Mouse (Mus musculus) C2C12 (cell line): ENCODE data around the gene Tomm40l. TPM values are rescaled to one million over a fixed set of nuclear protein-coding genes. Genes with fewer than 3 reads are reported as not detected.
A peak's percentile ranks its signal among the peaks of the same experiment; 100 is the strongest.

Experiments
- H3K27me3 ChIP-seq: one replicate; pipeline ENCODE4 v1.6.1; 2011; ENCODE audit not compliant: control insufficient read depth, insufficient read depth, insufficient read length
- H3K36me3 ChIP-seq: one replicate; pipeline ENCODE4 v1.6.1; 2011; ENCODE audit not compliant: control insufficient read depth, insufficient read depth
- H3K4me3 ChIP-seq: one replicate; pipeline ENCODE4 v1.5.1; 2011; ENCODE audit warnings: mild to moderate bottlenecking, control low read depth; ENCODE audit not compliant: poor library complexity, insufficient read depth, severe bottlenecking
- H3K79me2 ChIP-seq: one replicate; pipeline ENCODE4 v1.6.1; 2011; ENCODE audit not compliant: control insufficient read depth, insufficient read depth
- H3K79me3 ChIP-seq: one replicate; pipeline ENCODE4 v1.6.1; 2011; ENCODE audit warnings: low read depth, control low read depth
- H3ac ChIP-seq: one replicate; pipeline ENCODE3; 2011; ENCODE audit warnings: low read depth; ENCODE audit not compliant: control insufficient read depth, insufficient read length
- CEBPB ChIP-seq: IDR thresholded peaks from one replicate; pipeline ENCODE4 v1.6.1; 2011; ENCODE audit warnings: low read depth, mild to moderate bottlenecking, control low read depth, moderate library complexity
- CTCF ChIP-seq: IDR thresholded peaks from one replicate; pipeline ENCODE4 v1.5.1; 2011; ENCODE audit not compliant: control insufficient read depth, insufficient read depth, insufficient read length
- FOSL1 ChIP-seq: IDR thresholded peaks from one replicate; pipeline ENCODE4 v1.8.0; 2011; ENCODE audit warnings: mild to moderate bottlenecking, low read length; ENCODE audit not compliant: poor library complexity, insufficient read depth, severe bottlenecking
- MAX ChIP-seq: IDR thresholded peaks from one replicate; pipeline ENCODE4 v1.6.1; 2011; ENCODE audit warnings: mild to moderate bottlenecking, control low read depth
- MYOD1 ChIP-seq: IDR thresholded peaks from one replicate; pipeline ENCODE4 v1.6.1; 2011; ENCODE audit warnings: low read depth; ENCODE audit not compliant: control insufficient read depth, insufficient read length
- MYOG ChIP-seq: IDR thresholded peaks from one replicate; pipeline ENCODE4 v1.6.1; 2011; ENCODE audit not compliant: control insufficient read depth, insufficient read length; ENCODE audit errors: extremely low read depth
- USF1 ChIP-seq: IDR thresholded peaks from one replicate; pipeline ENCODE4 v1.6.1; 2011; ENCODE audit warnings: low read depth, mild to moderate bottlenecking, control low read depth, moderate library complexity
- polyA plus RNA-seq: library from polyadenylated mRNA; unstranded; fragments of >200 nt; fragmentation: generic; extraction: Trizol; gene quantifications from one replicate; pipeline ENCODE4 v1.2.1, GENCODE M21; 2012; ENCODE audit warnings: missing spikeins

Gene Tomm40l
- polyA plus RNA-seq, 1 experiment: 58.7 TPM

GRCm38 (mm10) chr1:171269848-171270572 is 47.7 kb upstream of the Tomm40l start, which contains the start of gene B4galt3:
Gene B4galt3, plus strand, starts transcription at chr1:171270328.
- Histone ChIP-seq H3ac (peak within 1 kb of the TSS; percentile 89), H3K4me3 (peak within 1 kb of the TSS; percentile 98), H3K79me3 (no peaks in the 10 kb centered on the region), H3K36me3 (peaks cover 11% of the 10 kb centered on the region), H3K79me2 (peaks cover 14% of the 10 kb centered on the region), H3K27me3 (no peaks in the 10 kb centered on the region)
- TF ChIP-seq USF1: no peak

GRCm38 (mm10) chr1:171268341-171268740 is 46.0 kb upstream of the Tomm40l start:
- H3K36me3 ChIP-seq: no peaks in the 10 kb centered on the region
- no peaks in the 10 kb centered on the region for H3K79me3 ChIP-seq
- no peak overlapping the region for H3K4me3 ChIP-seq
- peaks cover 14% of the 10 kb centered on the region for H3K79me2 ChIP-seq
- H3ac ChIP-seq: no peak overlapping the region
- H3K27me3 ChIP-seq: no peaks in the 10 kb centered on the region
- no peak for TF ChIP-seq CTCF

GRCm38 (mm10) chr1:171265971-171266744 is 43.8 kb upstream of the Tomm40l start:
- Histone ChIP-seq H3K27me3 (no peaks in the 10 kb centered on the region), H3K79me3 (no peaks in the 10 kb centered on the region), H3K36me3 (no peaks in the 10 kb centered on the region), H3ac (no peak overlapping the region), H3K79me2 (peaks cover 10% of the 10 kb centered on the region), H3K4me3 (no peak overlapping the region)
- TF ChIP-seq MYOD1: no peak
- no peak for TF ChIP-seq USF1
- no peak for TF ChIP-seq MAX
- no peak for TF ChIP-seq CTCF
- TF ChIP-seq MYOG: no peak
- TF ChIP-seq CEBPB: no peak
- TF ChIP-seq FOSL1: no peak

GRCm38 (mm10) chr1:171263666-171264461 is 41.5 kb upstream of the Tomm40l start:
- no peak overlapping the region for H3K4me3 ChIP-seq
- H3K27me3 ChIP-seq: no peaks in the 10 kb centered on the region
- H3K79me3 ChIP-seq: no peaks in the 10 kb centered on the region
- H3K36me3 ChIP-seq: peaks cover 4% of the 10 kb centered on the region
- H3ac ChIP-seq: no peak overlapping the region
- H3K79me2 ChIP-seq: no peaks in the 10 kb centered on the region
- TF ChIP-seq CTCF (no peak), USF1 (no peak), MYOD1 (no peak), MYOG (no peak), CEBPB (no peak), FOSL1 (no peak), MAX (no peak)

GRCm38 (mm10) chr1:171263185-171263611 is 40.9 kb upstream of the Tomm40l start:
- H3K4me3 ChIP-seq: no peak overlapping the region
- TF ChIP-seq CEBPB: no peak
- no peak for TF ChIP-seq MAX
- TF ChIP-seq FOSL1: no peak
- TF ChIP-seq MYOG: no peak
- no peak for TF ChIP-seq MYOD1
- TF ChIP-seq USF1: no peak
- TF ChIP-seq CTCF: no peak
- H3K79me3 ChIP-seq: no peaks in the 10 kb centered on the region
- H3K27me3 ChIP-seq: no peaks in the 10 kb centered on the region
- H3ac ChIP-seq: no peak overlapping the region
- peaks cover 4% of the 10 kb centered on the region for H3K36me3 ChIP-seq
- no peaks in the 10 kb centered on the region for H3K79me2 ChIP-seq
